Mouse (Mus musculus): ENCODE measurements around the gene Atp10b. TPM values are rescaled to one million over a fixed set of nuclear protein-coding genes. Genes with fewer than 3 reads are reported as not detected.
A peak's percentile ranks its signal among the peaks of the same experiment; 100 is the strongest.

The Atp10b gene
- polyA plus RNA-seq, 1 experiment from 2014 or later: 0.23 TPM

GRCm38 (mm10) chr11:43267505-43267904, 117.8 kb downstream of the Atp10b start:
- Histone ChIP-seq H3K9me3 (no peaks in the 10 kb centered on the region), H3K27me3 (no peaks in the 10 kb centered on the region), H3K4me1 (peaks cover 13% of the 10 kb centered on the region), H3K36me3 (no peaks in the 10 kb centered on the region), H3K27ac (replicated peaks) (no peak overlapping the region), H3K9ac (replicated peaks) (no peak overlapping the region), H3K4me2 (replicated peaks) (no peak overlapping the region), H3K4me3 (no peak overlapping the region)
- WGBS: 79% methylated on average over 3 of the region's 3 CpGs
- no peak for ATAC-seq (replicated peaks)

- Histone ChIP-seq H3K9me3 (no peaks in the 10 kb centered on the region), H3K27me3 (no peaks in the 10 kb centered on the region), H3K9ac (replicated peaks) (peak overlapping the region; percentile 24; the same call in 1 of the 2 replicates), H3K4me1 (peaks cover 13% of the 10 kb centered on the region), H3K4me2 (replicated peaks) (peak overlapping the region; percentile 39), H3K27ac (replicated peaks) (peak overlapping the region; percentile 40; the same call in 1 of the 2 replicates), H3K4me3 (peak overlapping the region; percentile 16; the same call in 1 of the 2 replicates), H3K36me3 (no peaks in the 10 kb centered on the region)
- WGBS: 14% methylated on average over 6 of the region's 6 CpGs
- ATAC-seq (replicated peaks): peak; percentile 84
These were observed 120.0 kb downstream of the Atp10b start for GRCm38 (mm10) chr11:43269503-43270255.

GRCm38 (mm10) chr11:43270256-43270806, 120.7 kb downstream of the Atp10b start:
- H3K27ac ChIP-seq (replicated peaks): peak overlapping the region; percentile 40; the same call in 1 of the 2 replicates
- peak; percentile 88 for ATAC-seq (replicated peaks)
- peak overlapping the region; percentile 24; the same call in 1 of the 2 replicates for H3K9ac ChIP-seq (replicated peaks)
- H3K4me1 ChIP-seq: peaks cover 13% of the 10 kb centered on the region
- 7% methylated on average over 10 of the region's 10 CpGs for WGBS
- H3K4me3 ChIP-seq: peak overlapping the region; percentile 16; the same call in 1 of the 2 replicates
- no peaks in the 10 kb centered on the region for H3K36me3 ChIP-seq
- H3K4me2 ChIP-seq (replicated peaks): peak overlapping the region; percentile 39
- no peaks in the 10 kb centered on the region for H3K27me3 ChIP-seq
- no peaks in the 10 kb centered on the region for H3K9me3 ChIP-seq

- Histone ChIP-seq H3K36me3 (no peaks in the 10 kb centered on the region), H3K4me1 (peaks cover 13% of the 10 kb centered on the region), H3K9ac (replicated peaks) (no peak overlapping the region), H3K9me3 (no peaks in the 10 kb centered on the region), H3K4me2 (replicated peaks) (no peak overlapping the region), H3K4me3 (no peak overlapping the region), H3K27me3 (no peaks in the 10 kb centered on the region), H3K27ac (replicated peaks) (no peak overlapping the region)
- no peak for ATAC-seq (replicated peaks)
These were observed 124.2 kb downstream of the Atp10b start for GRCm38 (mm10) chr11:43273896-43274295.

- WGBS: 86% methylated on average over 6 of the region's 6 CpGs
- ATAC-seq (replicated peaks): no peak
These were observed 147.9 kb downstream of the Atp10b start for GRCm38 (mm10) chr11:43297584-43297983.

GRCm38 (mm10) chr11:43311000-43311399, 161.3 kb downstream of the Atp10b start:
- no peak overlapping the region for H3K4me2 ChIP-seq (replicated peaks)
- 43% methylated on average over 1 of the region's 1 CpGs for WGBS
- H3K27me3 ChIP-seq: no peaks in the 10 kb centered on the region
- no peaks in the 10 kb centered on the region for H3K9me3 ChIP-seq
- no peak overlapping the region for H3K27ac ChIP-seq (replicated peaks)
- no peak overlapping the region for H3K4me3 ChIP-seq
- no peaks in the 10 kb centered on the region for H3K4me1 ChIP-seq
- H3K9ac ChIP-seq (replicated peaks): no peak overlapping the region
- no peak for ATAC-seq (replicated peaks)
- no peaks in the 10 kb centered on the region for H3K36me3 ChIP-seq

More at GRCm38 (mm10) chr11:43297584-43297983, 147.9 kb downstream of the Atp10b start:
- H3K4me2 ChIP-seq (replicated peaks): no peak overlapping the region
- no peak overlapping the region for H3K4me3 ChIP-seq
- H3K36me3 ChIP-seq: no peaks in the 10 kb centered on the region
- no peaks in the 10 kb centered on the region for H3K27me3 ChIP-seq
- no peaks in the 10 kb centered on the region for H3K9me3 ChIP-seq
- H3K9ac ChIP-seq (replicated peaks): no peak overlapping the region
- no peak overlapping the region for H3K27ac ChIP-seq (replicated peaks)
- H3K4me1 ChIP-seq: no peaks in the 10 kb centered on the region

Other genes with a start within 250 kb of the Atp10b start
- not detected in 2 replicates for gene Gm9972, start 114.1 kb upstream of the Atp10b start, polyA plus RNA-seq (2015; fragmentation: Nextera tagmentation; extraction: Ambion mirVana)

Data from forebrain, embryonic 15.5 days (tissue).